Mouse (Mus musculus) midbrain, postnatal 0 days (tissue): Measurements from ENCODE around the gene Cd300lb. TPM values are rescaled to one million over a fixed set of nuclear protein-coding genes. Genes with fewer than 3 reads are reported as not detected.

Source experiments
- ATAC-seq: fragments of 200-750 bp; cut with Nextera tagmentation; 2 replicates; pipeline ENCODE4 v1.8.0; 2017; ENCODE audit warnings: moderate number of reproducible peaks, mild to moderate bottlenecking, moderate TSS enrichment, moderate library complexity; ENCODE audit not compliant: low FRiP score
- DNase-seq: peaks from one replicate; pipeline ENCODE4 v3.0.0-alpha.2; 2015; ENCODE audit warnings: low spot score
- H3K27ac ChIP-seq: fragments of 300-500 bp; sonication (generic); 2 replicates; pipeline ENCODE4 v1.5.1; 2014; ENCODE audit warnings: low read depth, mild to moderate bottlenecking, low read length, mixed read lengths
- H3K27me3 ChIP-seq: fragments of 300-500 bp; sonication (generic); 2 replicates; pipeline ENCODE4 v1.6.1; 2014; ENCODE audit warnings: low read length, control low read depth, mixed read lengths; ENCODE audit not compliant: insufficient read depth
- H3K36me3 ChIP-seq: fragments of 300-500 bp; sonication (generic); 2 replicates; pipeline ENCODE4 v1.6.1; 2014; ENCODE audit warnings: low read length, control low read depth, mixed read lengths; ENCODE audit not compliant: insufficient read depth
- H3K4me1 ChIP-seq: fragments of 300-500 bp; sonication (generic); 2 replicates; pipeline ENCODE4 v1.6.1; 2014; ENCODE audit warnings: mild to moderate bottlenecking, control low read depth, antibody characterized with exemption, low read length, mixed read lengths; ENCODE audit not compliant: insufficient read depth
- H3K4me2 ChIP-seq: fragments of 300-500 bp; sonication (generic); 2 replicates; pipeline ENCODE4 v1.6.1; 2014; ENCODE audit warnings: low read depth, mild to moderate bottlenecking, low read length, mixed read lengths; ENCODE audit not compliant: poor library complexity, severe bottlenecking
- H3K4me3 ChIP-seq: fragments of 300-500 bp; sonication (generic); 2 replicates; pipeline ENCODE4 v1.5.1; 2014; ENCODE audit warnings: low read depth, mild to moderate bottlenecking, low read length, moderate library complexity
- H3K9ac ChIP-seq: fragments of 300-500 bp; sonication (generic); replicated peaks from 2 replicates; pipeline ENCODE4 v1.6.1; 2014; ENCODE audit warnings: mild to moderate bottlenecking, low read length, moderate library complexity, mixed read lengths; ENCODE audit not compliant: poor library complexity, severe bottlenecking
- H3K9me3 ChIP-seq: fragments of 300-500 bp; sonication (generic); 2 replicates; pipeline ENCODE4 v1.6.1; 2016; ENCODE audit warnings: low read length, control low read depth
- CTCF ChIP-seq: IDR thresholded peaks from 2 replicates; pipeline ENCODE4 v1.5.1; 2016; ENCODE audit warnings: antibody characterized with exemption, mild to moderate bottlenecking
- WGBS: fragments of 180-500 bp; shearing (Covaris S2); extraction: QIAGEN DNeasy Blood & Tissue Kit; methylation state at CpG from one replicate; pipeline ENCODE4 v1.1.7; 2014; 5-methylcytosine and 5-hydroxymethylcytosine counted together
- polyA plus RNA-seq: library from polyadenylated mRNA; unstranded; fragments of >200 nt; fragmentation: Nextera tagmentation; extraction: Ambion mirVana; gene quantifications from 2 replicates; pipeline ENCODE4 v1.2.1, GENCODE M21; 2015
- total RNA-seq: library from RNA; depleted of rRNA; stranded (reverse); fragments of >200 nt; gene quantifications from 2 replicates; pipeline ENCODE4 v1.2.3, GENCODE M21; 2014; rRNA removed

Gene Cd300lb
- total RNA-seq (0.05 and 0.24 TPM in 2 replicates), polyA plus RNA-seq (0.05 TPM in 1 of 2 replicates, not detected in the other)

DNA sequence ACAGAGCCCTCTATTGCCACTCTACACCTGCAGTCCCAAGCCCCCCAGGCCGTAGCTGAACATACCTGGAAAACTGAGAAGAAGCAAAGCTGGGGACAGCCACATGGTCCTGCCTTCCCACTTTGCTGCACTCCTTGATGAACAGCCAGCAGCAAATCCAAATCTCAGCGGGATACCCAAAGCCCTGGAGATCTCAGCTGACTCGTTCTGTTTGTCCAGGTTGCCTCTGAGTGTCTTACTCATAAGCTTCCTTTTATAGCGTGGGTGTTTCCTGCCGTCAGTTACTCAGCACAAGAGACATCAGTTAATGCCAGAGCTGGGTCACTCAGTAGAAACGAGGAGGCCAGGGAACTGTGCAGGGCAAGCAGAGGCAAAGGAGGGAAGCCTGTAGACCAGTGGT, at the start of gene Cd300lb:
Cd300lb (minus strand) TSS at position 243 of the 400 bp plus-strand sequence.
- Histone ChIP-seq H3K27ac (no peak within 1 kb of the TSS), H3K4me3 (no peak within 1 kb of the TSS), H3K9me3 (no peaks in the 10 kb centered on the region), H3K4me2 (no peak within 1 kb of the TSS), H3K36me3 (no peaks in the 10 kb centered on the region), H3K9ac (no peak within 1 kb of the TSS), H3K27me3 (no peaks in the 10 kb centered on the region), H3K4me1 (no peaks in the 10 kb centered on the region)
- DNase-seq (no peak), ATAC-seq (no peak)
- 61% methylated on average over 6 of the region's 6 CpGs for WGBS
- no peak for TF ChIP-seq CTCF

DNA sequence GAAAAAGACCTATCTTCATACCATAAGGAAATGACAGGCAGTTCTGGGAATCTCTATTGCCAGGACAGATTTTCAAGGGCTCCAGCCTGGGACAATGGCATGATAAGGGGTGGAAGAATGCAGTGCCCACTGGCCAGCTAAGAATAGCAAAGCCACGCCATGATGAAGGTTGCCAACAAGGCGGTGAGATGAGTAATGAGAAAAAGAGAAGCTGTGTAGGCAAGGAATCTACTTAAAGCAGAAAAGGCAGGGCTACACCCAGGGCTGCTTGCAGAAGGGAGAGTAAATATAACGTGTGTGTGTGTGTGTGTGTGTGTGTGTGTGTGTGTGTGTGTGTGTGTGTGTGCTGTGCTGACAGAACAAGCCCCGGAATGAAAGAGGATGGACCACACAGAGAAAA, 47.7 kb upstream of the Cd300lb start:
- Histone ChIP-seq H3K27me3 (no peaks in the 10 kb centered on the region), H3K4me2 (no peak overlapping the region), H3K36me3 (no peaks in the 10 kb centered on the region), H3K9ac (no peak overlapping the region), H3K9me3 (peaks cover 17% of the 10 kb centered on the region; the same call in 1 of the 2 replicates), H3K27ac (no peak overlapping the region), H3K4me3 (no peak overlapping the region), H3K4me1 (no peaks in the 10 kb centered on the region)
- no peak for ATAC-seq
- TF ChIP-seq CTCF: no peak
- 73% methylated on average over 4 of the region's 4 CpGs for WGBS
- no peak for DNase-seq

- DNase-seq: peak; percentile 10
- Histone ChIP-seq H3K9me3 (peaks cover 3% of the 10 kb centered on the region; the same call in 1 of the 2 replicates), H3K36me3 (no peaks in the 10 kb centered on the region), H3K27ac (no peak overlapping the region), H3K4me1 (no peaks in the 10 kb centered on the region), H3K27me3 (no peaks in the 10 kb centered on the region), H3K4me2 (no peak overlapping the region), H3K4me3 (no peak overlapping the region), H3K9ac (no peak overlapping the region)
- WGBS: 79% methylated on average over 10 of the region's 10 CpGs
- no peak for ATAC-seq
- no peak for TF ChIP-seq CTCF
These were observed 38.5 kb upstream of the Cd300lb start for GRCm38 (mm10) chr11:114972726-114973125.

DNA sequence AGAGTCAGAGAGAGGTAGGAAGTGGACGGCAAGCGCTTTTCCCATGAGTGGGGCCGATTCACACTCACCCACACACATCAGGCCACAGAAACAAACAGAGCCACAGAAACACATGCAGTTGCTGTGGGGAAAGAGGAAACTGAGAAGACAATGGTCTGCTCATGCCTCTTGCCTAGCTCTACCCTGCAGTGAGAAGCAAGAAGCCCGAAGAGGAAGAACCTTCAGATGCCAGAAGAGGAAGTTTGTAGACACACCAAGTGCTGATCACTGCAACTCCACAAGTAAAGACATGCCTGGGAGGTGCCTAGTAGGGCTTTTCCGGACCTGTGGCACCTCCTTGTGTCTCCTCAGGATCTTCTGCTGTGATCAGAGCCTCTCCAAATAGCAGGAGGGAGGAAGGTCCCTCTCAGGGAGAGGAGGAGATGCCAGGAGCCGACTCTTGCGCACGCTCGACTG, 34.6 kb upstream of the Cd300lb start, which contains the start of gene Cd300c:
Cd300c (minus strand) TSS at position 406 of the 456 bp plus-strand sequence.
- Histone ChIP-seq H3K4me2 (no peak within 1 kb of the TSS), H3K9ac (no peak within 1 kb of the TSS), H3K27me3 (no peaks in the 10 kb centered on the region), H3K4me3 (no peak within 1 kb of the TSS), H3K9me3 (no peaks in the 10 kb centered on the region; the same call in 1 of the 2 replicates), H3K4me1 (no peaks in the 10 kb centered on the region), H3K27ac (no peak within 1 kb of the TSS), H3K36me3 (no peaks in the 10 kb centered on the region)
- 86% methylated on average over 9 of the region's 9 CpGs for WGBS
- DNase-seq (no peak), ATAC-seq (no peak)
- TF ChIP-seq CTCF: no peak

DNA sequence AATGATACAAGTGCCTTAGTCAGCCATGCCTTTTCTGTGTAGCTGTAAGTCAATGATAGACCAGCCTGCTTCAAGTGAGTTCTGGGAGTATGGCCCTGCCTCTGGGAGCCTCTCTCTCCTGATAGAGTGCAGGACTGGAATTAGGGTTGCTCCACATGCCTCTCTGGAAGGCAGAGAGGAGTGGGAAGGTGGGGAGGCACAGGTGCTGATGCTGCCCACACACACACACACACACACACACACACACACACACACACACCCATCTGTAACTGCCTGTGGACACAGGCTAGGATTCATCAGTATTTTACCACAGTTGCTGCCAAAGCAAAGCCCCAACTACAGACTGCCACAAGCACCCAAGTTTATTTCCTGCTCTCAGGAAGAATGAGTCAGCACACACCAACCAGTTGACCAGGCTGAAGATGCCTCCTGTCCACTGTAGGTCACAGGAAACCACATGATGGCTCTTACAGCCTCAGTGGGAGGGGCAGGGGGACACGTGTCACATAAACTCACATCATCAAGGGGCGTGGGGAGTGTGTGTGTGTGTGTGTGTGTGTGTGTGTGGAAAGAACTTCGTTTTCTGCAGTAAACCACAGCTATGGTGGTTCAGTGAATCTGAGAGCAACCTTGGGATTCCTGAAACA, 31.1 kb upstream of the Cd300lb start:
- DNase-seq (no peak), ATAC-seq (no peak)
- Histone ChIP-seq H3K27ac (no peak overlapping the region), H3K4me1 (no peaks in the 10 kb centered on the region), H3K4me2 (no peak overlapping the region), H3K36me3 (no peaks in the 10 kb centered on the region), H3K4me3 (no peak overlapping the region), H3K9me3 (no peaks in the 10 kb centered on the region), H3K9ac (no peak overlapping the region), H3K27me3 (no peaks in the 10 kb centered on the region)
- WGBS: 50% methylated on average over 3 of the region's 3 CpGs
- no peak for TF ChIP-seq CTCF

DNA sequence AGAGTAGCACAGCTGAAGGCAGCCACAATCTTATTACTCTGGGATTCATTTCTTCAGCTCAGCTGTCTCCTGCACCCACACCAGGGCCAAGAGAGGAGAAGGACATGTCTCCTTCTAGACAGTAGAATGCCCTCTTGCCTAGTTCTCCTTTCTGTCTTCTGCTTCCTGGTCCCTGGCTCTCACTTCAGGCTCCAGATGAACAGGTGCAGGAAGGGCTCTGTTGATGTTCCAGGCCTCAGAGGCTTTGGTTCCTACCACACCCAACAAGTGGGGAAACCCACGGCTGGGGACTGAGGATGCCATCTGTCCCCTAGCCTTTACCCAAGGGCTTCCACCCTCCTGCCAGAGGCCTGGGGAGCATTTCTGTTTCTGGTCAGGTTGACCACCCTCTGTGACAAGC, 26.2 kb upstream of the Cd300lb start:
- H3K4me3 ChIP-seq: no peak overlapping the region

More for the DNA sequence above, 26.2 kb upstream of the Cd300lb start:
- Histone ChIP-seq H3K4me2 (no peak overlapping the region), H3K27ac (no peak overlapping the region), H3K9ac (no peak overlapping the region), H3K4me1 (no peaks in the 10 kb centered on the region), H3K27me3 (no peaks in the 10 kb centered on the region), H3K9me3 (no peaks in the 10 kb centered on the region), H3K36me3 (no peaks in the 10 kb centered on the region)
- DNase-seq (no peak), ATAC-seq (no peak)
- 78% methylated on average over 1 of the region's 1 CpGs for WGBS
- no peak for TF ChIP-seq CTCF
